Mouse (Mus musculus) limb, embryonic 11.5 days (tissue): Measurements from ENCODE around the gene Clstn1. TPM values are rescaled to one million over a fixed set of nuclear protein-coding genes. Genes with fewer than 3 reads are reported as not detected.

Experiments
- ATAC-seq: fragments of 200-750 bp; cut with Nextera tagmentation; 2 replicates; pipeline ENCODE4 v1.8.0; 2017; ENCODE audit warnings: low read depth; ENCODE audit not compliant: insufficient number of reproducible peaks, low FRiP score, low TSS enrichment
- DNase-seq: peaks from one replicate; pipeline ENCODE4 v3.0.0-alpha.2; 2015; ENCODE audit warnings: low spot score
- H3K27ac ChIP-seq: fragments of 300-500 bp; sonication (generic); replicated peaks from 2 replicates; pipeline ENCODE4 v1.5.1; 2014; ENCODE audit warnings: low read depth, mild to moderate bottlenecking, low read length
- H3K27me3 ChIP-seq: fragments of 300-500 bp; sonication (generic); 2 replicates; pipeline ENCODE4 v1.6.1; 2014; ENCODE audit warnings: mild to moderate bottlenecking, low read length, mixed read lengths; ENCODE audit not compliant: control insufficient read depth, insufficient read depth
- H3K36me3 ChIP-seq: fragments of 300-500 bp; sonication (generic); 2 replicates; pipeline ENCODE4 v1.6.1; 2014; ENCODE audit warnings: mild to moderate bottlenecking, low read length, moderate library complexity, mixed read lengths; ENCODE audit not compliant: control insufficient read depth, insufficient read depth
- H3K4me1 ChIP-seq: fragments of 300-500 bp; sonication (generic); 2 replicates; pipeline ENCODE4 v1.6.1; 2014; ENCODE audit warnings: low read length, mixed read lengths; ENCODE audit not compliant: control insufficient read depth, insufficient read depth
- H3K4me2 ChIP-seq: fragments of 300-500 bp; sonication (generic); 2 replicates; pipeline ENCODE4 v1.6.1; 2014; ENCODE audit warnings: low read depth, mild to moderate bottlenecking, moderate library complexity; ENCODE audit not compliant: severe bottlenecking
- H3K4me3 ChIP-seq: fragments of 300-500 bp; sonication (generic); 2 replicates; pipeline ENCODE4 v1.5.1; 2014; ENCODE audit warnings: low read depth, low read length
- H3K9ac ChIP-seq: fragments of 300-500 bp; sonication (generic); 2 replicates; pipeline ENCODE4 v1.6.1; 2014; ENCODE audit warnings: mild to moderate bottlenecking, low read length
- H3K9me3 ChIP-seq: fragments of 300-500 bp; sonication (generic); 2 replicates; pipeline ENCODE4 v1.6.1; 2016; ENCODE audit warnings: low read length; ENCODE audit not compliant: control insufficient read depth
- WGBS: fragments of 180-500 bp; shearing (Covaris S2); extraction: QIAGEN DNeasy Blood & Tissue Kit; methylation state at CpG from one replicate; pipeline ENCODE4 v1.1.7; 2014; 5-methylcytosine and 5-hydroxymethylcytosine counted together
- polyA plus RNA-seq: library from polyadenylated mRNA; unstranded; fragments of >200 nt; fragmentation: Nextera tagmentation; extraction: Ambion mirVana; gene quantifications from 2 replicates; pipeline ENCODE4 v1.2.1, GENCODE M21; 2014

Clstn1 gene
- polyA plus RNA-seq, 1 experiment from 2014 or later: 24.7 TPM

- H3K9me3 ChIP-seq: no peaks in the 10 kb centered on the region
- no peak for DNase-seq
- no peaks in the 10 kb centered on the region for H3K36me3 ChIP-seq
- WGBS: 87% methylated on average over 4 of the region's 4 CpGs
- H3K4me3 ChIP-seq: no peak overlapping the region
- ATAC-seq: no peak
- H3K4me1 ChIP-seq: peaks cover 9% of the 10 kb centered on the region
- no peak overlapping the region; the same call in 1 of the 2 replicates for H3K27ac ChIP-seq
- no peaks in the 10 kb centered on the region for H3K27me3 ChIP-seq
- no peak overlapping the region for H3K9ac ChIP-seq
- no peak overlapping the region for H3K4me2 ChIP-seq
Observed at GRCm38 (mm10) chr4:149570498-149570863, 15.8 kb upstream of the Clstn1 start.

GRCm38 (mm10) chr4:149571209-149571608 is 15.1 kb upstream of the Clstn1 start:
- H3K4me2 ChIP-seq: no peak overlapping the region
- 81% methylated on average over 5 of the region's 5 CpGs for WGBS
- H3K36me3 ChIP-seq: no peaks in the 10 kb centered on the region
- H3K9ac ChIP-seq: no peak overlapping the region
- H3K27ac ChIP-seq: no peak overlapping the region
- DNase-seq (no peak), ATAC-seq (no peak)
- H3K4me3 ChIP-seq: no peak overlapping the region
- no peaks in the 10 kb centered on the region for H3K9me3 ChIP-seq
- peaks cover 13% of the 10 kb centered on the region for H3K4me1 ChIP-seq
- no peaks in the 10 kb centered on the region for H3K27me3 ChIP-seq

- no peaks in the 10 kb centered on the region for H3K27me3 ChIP-seq
- 64% methylated on average over 8 of the region's 8 CpGs for WGBS
- H3K9ac ChIP-seq: no peak overlapping the region
- no peak overlapping the region for H3K27ac ChIP-seq
- H3K4me2 ChIP-seq: no peak overlapping the region
- DNase-seq: no peak
- peaks cover 15% of the 10 kb centered on the region for H3K4me1 ChIP-seq
- H3K36me3 ChIP-seq: no peaks in the 10 kb centered on the region
- no peak for ATAC-seq
- H3K4me3 ChIP-seq: no peak overlapping the region
- H3K9me3 ChIP-seq: no peaks in the 10 kb centered on the region
Observed at GRCm38 (mm10) chr4:149571651-149572149, 14.6 kb upstream of the Clstn1 start.

GRCm38 (mm10) chr4:149572446-149572845 is 13.8 kb upstream of the Clstn1 start:
- H3K4me1 ChIP-seq: peaks cover 19% of the 10 kb centered on the region
- DNase-seq: no peak

GRCm38 (mm10) chr4:149572851-149573250 is 13.4 kb upstream of the Clstn1 start:
- ATAC-seq (no peak), DNase-seq (no peak)
- Histone ChIP-seq H3K27ac (no peak overlapping the region), H3K4me1 (peaks cover 17% of the 10 kb centered on the region), H3K4me2 (no peak overlapping the region), H3K9me3 (no peaks in the 10 kb centered on the region), H3K9ac (no peak overlapping the region), H3K27me3 (no peaks in the 10 kb centered on the region), H3K36me3 (no peaks in the 10 kb centered on the region), H3K4me3 (no peak overlapping the region)
- 67% methylated on average over 8 of the region's 8 CpGs for WGBS

More at GRCm38 (mm10) chr4:149572446-149572845, 13.8 kb upstream of the Clstn1 start:
- Histone ChIP-seq H3K36me3 (no peaks in the 10 kb centered on the region), H3K27me3 (no peaks in the 10 kb centered on the region), H3K4me2 (no peak overlapping the region), H3K4me3 (no peak overlapping the region), H3K9ac (no peak overlapping the region), H3K9me3 (no peaks in the 10 kb centered on the region), H3K27ac (no peak overlapping the region)
- no peak for ATAC-seq
- 28% methylated on average over 7 of the region's 9 CpGs for WGBS

GRCm38 (mm10) chr4:149574391-149574821 is 11.9 kb upstream of the Clstn1 start:
- H3K27ac ChIP-seq: no peak overlapping the region
- no peak overlapping the region for H3K4me2 ChIP-seq
- no peaks in the 10 kb centered on the region for H3K27me3 ChIP-seq
- no peak for DNase-seq
- no peaks in the 10 kb centered on the region for H3K36me3 ChIP-seq
- no peak overlapping the region for H3K9ac ChIP-seq
- no peak overlapping the region for H3K4me3 ChIP-seq
- H3K9me3 ChIP-seq: no peaks in the 10 kb centered on the region
- peaks cover 17% of the 10 kb centered on the region for H3K4me1 ChIP-seq
- WGBS: 70% methylated on average over 14 of the region's 14 CpGs
- ATAC-seq: no peak

GRCm38 (mm10) chr4:149576061-149576460 is 10.2 kb upstream of the Clstn1 start:
- no peak overlapping the region for H3K27ac ChIP-seq
- H3K27me3 ChIP-seq: no peaks in the 10 kb centered on the region
- H3K9me3 ChIP-seq: no peaks in the 10 kb centered on the region
- WGBS: 33% methylated on average over 9 of the region's 9 CpGs
- H3K4me2 ChIP-seq: no peak overlapping the region
- H3K4me1 ChIP-seq: peaks cover 17% of the 10 kb centered on the region
- H3K9ac ChIP-seq: no peak overlapping the region
- no peaks in the 10 kb centered on the region for H3K36me3 ChIP-seq
- no peak for DNase-seq
- ATAC-seq: no peak
- H3K4me3 ChIP-seq: no peak overlapping the region

GRCm38 (mm10) chr4:149576993-149577548 is 9.2 kb upstream of the Clstn1 start:
- no peaks in the 10 kb centered on the region for H3K9me3 ChIP-seq
- ATAC-seq (no peak), DNase-seq (no peak)
- H3K36me3 ChIP-seq: no peaks in the 10 kb centered on the region
- H3K9ac ChIP-seq: no peak overlapping the region
- no peak overlapping the region for H3K4me2 ChIP-seq
- no peaks in the 10 kb centered on the region for H3K27me3 ChIP-seq
- 5% methylated on average over 4 of the region's 4 CpGs for WGBS
- H3K27ac ChIP-seq: no peak overlapping the region
- no peak overlapping the region for H3K4me3 ChIP-seq
- H3K4me1 ChIP-seq: peaks cover 17% of the 10 kb centered on the region
